Mouse (Mus musculus) neural tube, embryonic 15.5 days (tissue): ENCODE results near the gene Scel. TPM values are rescaled to one million over a fixed set of nuclear protein-coding genes. Genes with fewer than 3 reads are reported as not detected.
"Not testable (repeated sequence)": the region's sequence is repeated elsewhere in the genome, so short reads cannot be mapped to it uniquely, and the experiment has no call there.

Experiments used
- ATAC-seq: fragments of 200-750 bp; cut with Nextera tagmentation; 2 replicates; pipeline ENCODE4 v1.8.0; 2017; ENCODE audit warnings: mild to moderate bottlenecking, moderate TSS enrichment, moderate library complexity; ENCODE audit not compliant: low FRiP score
- H3K27ac ChIP-seq: fragments of 300-500 bp; sonication (generic); replicated peaks from 2 replicates; pipeline ENCODE4 v1.5.1; 2015; ENCODE audit warnings: mild to moderate bottlenecking, inconsistent platforms
- H3K27me3 ChIP-seq: fragments of 300-500 bp; sonication (generic); replicated peaks from 2 replicates; pipeline ENCODE4 v1.6.1; 2015; ENCODE audit warnings: inconsistent platforms
- H3K36me3 ChIP-seq: fragments of 300-500 bp; sonication (generic); 2 replicates; pipeline ENCODE4 v1.6.1; 2015; ENCODE audit warnings: inconsistent platforms
- H3K4me1 ChIP-seq: fragments of 300-500 bp; sonication (generic); 2 replicates; pipeline ENCODE4 v1.6.1; 2015; ENCODE audit warnings: inconsistent platforms
- H3K4me2 ChIP-seq: fragments of 300-500 bp; sonication (generic); 2 replicates; pipeline ENCODE4 v1.6.1; 2015; ENCODE audit warnings: inconsistent platforms, mild to moderate bottlenecking, moderate library complexity
- H3K4me3 ChIP-seq: fragments of 300-500 bp; sonication (generic); replicated peaks from 2 replicates; pipeline ENCODE4 v1.5.1; 2015; ENCODE audit warnings: mild to moderate bottlenecking, inconsistent platforms
- H3K9ac ChIP-seq: fragments of 300-500 bp; sonication (generic); replicated peaks from 2 replicates; pipeline ENCODE4 v1.6.1; 2015; ENCODE audit warnings: mild to moderate bottlenecking, inconsistent platforms
- H3K9me3 ChIP-seq: fragments of 300-500 bp; sonication (generic); replicated peaks from 2 replicates; pipeline ENCODE4 v1.6.1; 2016; ENCODE audit warnings: inconsistent platforms
- WGBS: fragments of 180-500 bp; shearing (Covaris S2); methylation state at CpG from one replicate; pipeline ENCODE4 v1.1.7; 2015; ENCODE audit warnings: mixed read lengths; 5-methylcytosine and 5-hydroxymethylcytosine counted together
- polyA plus RNA-seq: library from polyadenylated mRNA; unstranded; fragments of >200 nt; fragmentation: Nextera tagmentation; extraction: Ambion mirVana; gene quantifications from 2 replicates; pipeline ENCODE4 v1.2.1, GENCODE M21; 2015

Scel gene
- polyA plus RNA-seq: 0.14 and 0.45 TPM in 2 replicates

- 23% methylated on average over 14 of the region's 14 CpGs for WGBS
- Histone ChIP-seq H3K9ac (no peak within 1 kb of the TSS), H3K36me3 (no peaks in the 10 kb centered on the region), H3K4me2 (peak within 1 kb of the TSS; percentile 44), H3K4me3 (no peak within 1 kb of the TSS), H3K9me3 (no peaks in the 10 kb centered on the region), H3K4me1 (peaks cover 12% of the 10 kb centered on the region), H3K27ac (0 out of 2 replicates have a peak within 1 kb of the TSS, but pooled peaks have one; percentile 2), H3K27me3 (no peaks in the 10 kb centered on the region)
- ATAC-seq: no peak
These were observed at the start of gene Scel for GRCm38 (mm10) chr14:103512802-103513472. Scel (plus strand) TSS chr14:103513342.

GRCm38 (mm10) chr14:103468691-103469463, 44.3 kb upstream of the Scel start:
- Histone ChIP-seq H3K9ac (no peak overlapping the region), H3K9me3 (no peaks in the 10 kb centered on the region), H3K27ac (no peak overlapping the region), H3K4me2 (peak overlapping the region; percentile 48), H3K4me1 (peaks cover 4% of the 10 kb centered on the region; the same call in 1 of the 2 replicates), H3K4me3 (no peak overlapping the region), H3K36me3 (no peaks in the 10 kb centered on the region), H3K27me3 (no peaks in the 10 kb centered on the region)
- WGBS: 83% methylated on average over 12 of the region's 12 CpGs
- ATAC-seq: no peak

- Histone ChIP-seq H3K9me3 (no peaks in the 10 kb centered on the region), H3K4me2 (peak overlapping the region; percentile 48), H3K27ac (peak overlapping the region; percentile 61; the same call in 1 of the 2 replicates), H3K4me3 (peak overlapping the region; percentile 18; the same call in 1 of the 2 replicates), H3K4me1 (peaks cover 4% of the 10 kb centered on the region; the same call in 1 of the 2 replicates), H3K36me3 (no peaks in the 10 kb centered on the region), H3K9ac (peak overlapping the region; percentile 37; the same call in 1 of the 2 replicates), H3K27me3 (no peaks in the 10 kb centered on the region)
- 51% methylated on average over 12 of the region's 12 CpGs for WGBS
- peak; percentile 80 for ATAC-seq
These were observed 43.6 kb upstream of the Scel start for GRCm38 (mm10) chr14:103469464-103470015.

- Histone ChIP-seq H3K4me1 (peaks cover 4% of the 10 kb centered on the region; the same call in 1 of the 2 replicates), H3K36me3 (no peaks in the 10 kb centered on the region), H3K4me2 (no peak overlapping the region), H3K27me3 (no peaks in the 10 kb centered on the region), H3K9ac (no peak overlapping the region), H3K27ac (no peak overlapping the region), H3K4me3 (no peak overlapping the region), H3K9me3 (no peaks in the 10 kb centered on the region)
- 56% methylated on average over 3 of the region's 3 CpGs for WGBS
- ATAC-seq: no peak
These were observed 41.9 kb upstream of the Scel start for GRCm38 (mm10) chr14:103471074-103471778.

- no peak overlapping the region for H3K4me3 ChIP-seq
- ATAC-seq: no peak
- no peak overlapping the region for H3K9ac ChIP-seq
- peaks cover 4% of the 10 kb centered on the region; the same call in 1 of the 2 replicates for H3K4me1 ChIP-seq
- WGBS: 35% methylated on average over 7 of the region's 7 CpGs
- H3K4me2 ChIP-seq: no peak overlapping the region
- H3K36me3 ChIP-seq: no peaks in the 10 kb centered on the region
- H3K9me3 ChIP-seq: no peaks in the 10 kb centered on the region
- H3K27ac ChIP-seq: no peak overlapping the region
- H3K27me3 ChIP-seq: no peaks in the 10 kb centered on the region
These were observed 41.2 kb upstream of the Scel start for GRCm38 (mm10) chr14:103471806-103472553.

- Histone ChIP-seq H3K4me2 (no peak overlapping the region), H3K4me3 (no peak overlapping the region), H3K9ac (no peak overlapping the region), H3K36me3 (no peaks in the 10 kb centered on the region), H3K27me3 (no peaks in the 10 kb centered on the region), H3K4me1 (peaks cover 4% of the 10 kb centered on the region; the same call in 1 of the 2 replicates), H3K9me3 (no peaks in the 10 kb centered on the region), H3K27ac (no peak overlapping the region)
- no peak for ATAC-seq
- WGBS: 49% methylated on average over 2 of the region's 2 CpGs
These were observed 40.6 kb upstream of the Scel start for GRCm38 (mm10) chr14:103472554-103472905.

GRCm38 (mm10) chr14:103475312-103475711, 37.8 kb upstream of the Scel start:
- H3K36me3 ChIP-seq: no peaks in the 10 kb centered on the region
- no peaks in the 10 kb centered on the region for H3K27me3 ChIP-seq
- H3K4me1 ChIP-seq: peaks cover 4% of the 10 kb centered on the region; the same call in 1 of the 2 replicates
- no peak overlapping the region for H3K9ac ChIP-seq
- H3K9me3 ChIP-seq: no peaks in the 10 kb centered on the region
- no peak overlapping the region for H3K4me2 ChIP-seq
- no peak for ATAC-seq
- 83% methylated on average over 7 of the region's 7 CpGs for WGBS
- no peak overlapping the region for H3K4me3 ChIP-seq
- no peak overlapping the region for H3K27ac ChIP-seq

GRCm38 (mm10) chr14:103476232-103476631, 36.9 kb upstream of the Scel start:
- H3K36me3 ChIP-seq, H3K9me3 ChIP-seq, H3K4me1 ChIP-seq, H3K4me3 ChIP-seq, H3K27ac ChIP-seq, H3K9ac ChIP-seq, H3K27me3 ChIP-seq, H3K4me2 ChIP-seq, ATAC-seq: not testable (repeated sequence)
- WGBS: 91% methylated on average over 3 of the region's 3 CpGs

- H3K9ac ChIP-seq: no peak overlapping the region
- no peaks in the 10 kb centered on the region for H3K27me3 ChIP-seq
- H3K4me2 ChIP-seq: no peak overlapping the region
- 84% methylated on average over 3 of the region's 3 CpGs for WGBS
- no peaks in the 10 kb centered on the region for H3K9me3 ChIP-seq
- no peak for ATAC-seq
- no peak overlapping the region for H3K4me3 ChIP-seq
- H3K4me1 ChIP-seq: 0 out of 2 replicates have a peak, but pooled peaks cover 1% of the 10 kb centered on the region
- no peaks in the 10 kb centered on the region for H3K36me3 ChIP-seq
- H3K27ac ChIP-seq: no peak overlapping the region
These were observed 35.9 kb upstream of the Scel start for GRCm38 (mm10) chr14:103477281-103477680.

- no peak for ATAC-seq
- Histone ChIP-seq H3K36me3 (no peaks in the 10 kb centered on the region), H3K9ac (no peak overlapping the region), H3K27ac (no peak overlapping the region), H3K27me3 (no peaks in the 10 kb centered on the region), H3K4me2 (no peak overlapping the region), H3K4me1 (no peaks in the 10 kb centered on the region), H3K4me3 (no peak overlapping the region), H3K9me3 (no peaks in the 10 kb centered on the region)
- 75% methylated on average over 2 of the region's 2 CpGs for WGBS
These were observed 35.2 kb upstream of the Scel start for GRCm38 (mm10) chr14:103477959-103478358.

- Histone ChIP-seq H3K27ac (no peak overlapping the region), H3K4me2 (no peak overlapping the region), H3K4me3 (no peak overlapping the region), H3K36me3 (no peaks in the 10 kb centered on the region), H3K9ac (no peak overlapping the region), H3K9me3 (no peaks in the 10 kb centered on the region), H3K4me1 (no peaks in the 10 kb centered on the region), H3K27me3 (no peaks in the 10 kb centered on the region)
- WGBS: 68% methylated on average over 7 of the region's 7 CpGs
- no peak for ATAC-seq
These were observed 33.7 kb upstream of the Scel start for GRCm38 (mm10) chr14:103479446-103479845.
